Mouse (Mus musculus) heart, embryonic 13.5 days (tissue): ENCODE measurements at regions not wholly inside any gene's neighbourhood (a gene's known extent, or its start where the extent isn't known, plus 50 kb on each side); places are given as distances from the start of the nearest gene placed in this dataset.

Experiments used
- ATAC-seq: fragments of 200-750 bp; cut with Nextera tagmentation; 2 replicates; pipeline ENCODE4 v1.8.0; 2017; ENCODE audit warnings: moderate TSS enrichment; ENCODE audit not compliant: insufficient number of reproducible peaks, low FRiP score, low TSS enrichment; ENCODE audit errors: extremely low read depth
- H3K27ac ChIP-seq: fragments of 300-500 bp; sonication (generic); replicated peaks from 2 replicates; pipeline ENCODE4 v1.5.1; 2015; ENCODE audit warnings: moderate library complexity, mild to moderate bottlenecking, inconsistent platforms
- H3K27me3 ChIP-seq: fragments of 300-500 bp; sonication (generic); replicated peaks from 2 replicates; pipeline ENCODE4 v1.6.1; 2015; ENCODE audit warnings: mild to moderate bottlenecking, inconsistent platforms
- H3K36me3 ChIP-seq: fragments of 300-500 bp; sonication (generic); 2 replicates; pipeline ENCODE4 v1.6.1; 2015; ENCODE audit warnings: mild to moderate bottlenecking, inconsistent platforms
- H3K4me1 ChIP-seq: fragments of 300-500 bp; sonication (generic); 2 replicates; pipeline ENCODE4 v1.6.1; 2015; ENCODE audit warnings: inconsistent platforms
- H3K4me2 ChIP-seq: fragments of 300-500 bp; sonication (generic); 2 replicates; pipeline ENCODE4 v1.6.1; 2015; ENCODE audit warnings: inconsistent platforms, mild to moderate bottlenecking, moderate library complexity
- H3K4me3 ChIP-seq: fragments of 300-500 bp; sonication (generic); 2 replicates; pipeline ENCODE4 v1.5.1; 2015; ENCODE audit warnings: moderate library complexity, mild to moderate bottlenecking, inconsistent platforms
- H3K9ac ChIP-seq: fragments of 300-500 bp; sonication (generic); 2 replicates; pipeline ENCODE4 v1.6.1; 2015; ENCODE audit warnings: inconsistent platforms, mild to moderate bottlenecking, moderate library complexity
- H3K9me3 ChIP-seq: fragments of 300-500 bp; sonication (generic); 2 replicates; pipeline ENCODE4 v1.6.1; 2016; ENCODE audit warnings: inconsistent platforms
- WGBS: fragments of 180-500 bp; shearing (Covaris S2); methylation state at CpG from one replicate; pipeline ENCODE4 v1.1.7; 2015; ENCODE audit warnings: mixed read lengths; 5-methylcytosine and 5-hydroxymethylcytosine counted together

GRCm38 (mm10) chr16:75297416-75297815 lies 288.4 kb downstream of the Lipi start:
- 68% methylated on average over 3 of the region's 3 CpGs for WGBS
- Histone ChIP-seq H3K4me3 (no peak overlapping the region), H3K9ac (no peak overlapping the region), H3K4me1 (no peaks in the 10 kb centered on the region), H3K27me3 (no peaks in the 10 kb centered on the region), H3K36me3 (no peaks in the 10 kb centered on the region), H3K27ac (no peak overlapping the region), H3K9me3 (no peaks in the 10 kb centered on the region), H3K4me2 (no peak overlapping the region)
- ATAC-seq = no peak

- H3K9me3 ChIP-seq = no peaks in the 10 kb centered on the region
- no peak overlapping the region for H3K4me3 ChIP-seq
- no peaks in the 10 kb centered on the region for H3K36me3 ChIP-seq
- no peaks in the 10 kb centered on the region for H3K27me3 ChIP-seq
- no peak overlapping the region for H3K4me2 ChIP-seq
- 71% methylated on average over 9 of the region's 9 CpGs for WGBS
- H3K27ac ChIP-seq = no peak overlapping the region
- no peak overlapping the region for H3K9ac ChIP-seq
- no peaks in the 10 kb centered on the region for H3K4me1 ChIP-seq
- no peak for ATAC-seq
These were observed 293.0 kb downstream of the Lipi start for GRCm38 (mm10) chr16:75292736-75293428.

GRCm38 (mm10) chr16:75291194-75291593 lies 294.7 kb downstream of the Lipi start:
- ATAC-seq = no peak
- H3K4me3 ChIP-seq = no peak overlapping the region
- WGBS = 40% methylated on average over 4 of the region's 4 CpGs
- H3K9me3 ChIP-seq = no peaks in the 10 kb centered on the region
- no peaks in the 10 kb centered on the region for H3K27me3 ChIP-seq
- no peaks in the 10 kb centered on the region for H3K36me3 ChIP-seq
- H3K4me2 ChIP-seq = no peak overlapping the region
- H3K4me1 ChIP-seq = no peaks in the 10 kb centered on the region
- H3K9ac ChIP-seq = no peak overlapping the region
- no peak overlapping the region for H3K27ac ChIP-seq

- no peak for ATAC-seq
- no peaks in the 10 kb centered on the region for H3K27me3 ChIP-seq
- H3K4me3 ChIP-seq = no peak overlapping the region
- no peak overlapping the region for H3K27ac ChIP-seq
- no peak overlapping the region for H3K4me2 ChIP-seq
- H3K36me3 ChIP-seq = no peaks in the 10 kb centered on the region
- H3K9ac ChIP-seq = no peak overlapping the region
- WGBS = 83% methylated on average over 1 of the region's 1 CpGs
- H3K4me1 ChIP-seq = no peaks in the 10 kb centered on the region
- no peaks in the 10 kb centered on the region for H3K9me3 ChIP-seq
These were observed 298.7 kb downstream of the Lipi start for GRCm38 (mm10) chr16:75287150-75287549.

GRCm38 (mm10) chr16:75285811-75286210 lies 300.1 kb downstream of the Lipi start:
- Histone ChIP-seq H3K36me3 (no peaks in the 10 kb centered on the region), H3K9me3 (no peaks in the 10 kb centered on the region), H3K27ac (no peak overlapping the region), H3K4me2 (no peak overlapping the region), H3K4me3 (no peak overlapping the region), H3K9ac (no peak overlapping the region), H3K27me3 (no peaks in the 10 kb centered on the region), H3K4me1 (no peaks in the 10 kb centered on the region)
- ATAC-seq = no peak
- WGBS = 68% methylated on average over 2 of the region's 2 CpGs

- Histone ChIP-seq H3K27me3 (no peaks in the 10 kb centered on the region), H3K4me3 (no peak overlapping the region), H3K9ac (no peak overlapping the region), H3K9me3 (no peaks in the 10 kb centered on the region), H3K4me2 (no peak overlapping the region), H3K4me1 (no peaks in the 10 kb centered on the region), H3K27ac (no peak overlapping the region), H3K36me3 (no peaks in the 10 kb centered on the region)
- no peak for ATAC-seq
- WGBS = 80% methylated on average over 6 of the region's 6 CpGs
These were observed 322.0 kb downstream of the Lipi start for GRCm38 (mm10) chr16:75263903-75264302.

- no peak overlapping the region for H3K4me2 ChIP-seq
- no peak overlapping the region for H3K9ac ChIP-seq
- H3K4me3 ChIP-seq = no peak overlapping the region
- no peaks in the 10 kb centered on the region for H3K4me1 ChIP-seq
- H3K27me3 ChIP-seq = no peaks in the 10 kb centered on the region
- H3K9me3 ChIP-seq = no peaks in the 10 kb centered on the region
- WGBS = 74% methylated on average over 1 of the region's 1 CpGs
- H3K36me3 ChIP-seq = no peaks in the 10 kb centered on the region
- no peak overlapping the region for H3K27ac ChIP-seq
- no peak for ATAC-seq
These were observed 330.9 kb downstream of the Lipi start for GRCm38 (mm10) chr16:75254981-75255380.

- WGBS = 50% methylated on average over 5 of the region's 5 CpGs
- H3K27ac ChIP-seq = no peak overlapping the region
- H3K9me3 ChIP-seq = no peaks in the 10 kb centered on the region
- H3K9ac ChIP-seq = no peak overlapping the region
- no peak overlapping the region for H3K4me2 ChIP-seq
- H3K4me3 ChIP-seq = no peak overlapping the region
- no peaks in the 10 kb centered on the region for H3K27me3 ChIP-seq
- ATAC-seq = no peak
- no peaks in the 10 kb centered on the region for H3K4me1 ChIP-seq
- H3K36me3 ChIP-seq = no peaks in the 10 kb centered on the region
These were observed 336.7 kb downstream of the Lipi start for GRCm38 (mm10) chr16:75249170-75249569.

GRCm38 (mm10) chr16:75240383-75240782 lies 345.5 kb downstream of the Lipi start:
- ATAC-seq = no peak
- no peaks in the 10 kb centered on the region for H3K27me3 ChIP-seq
- H3K4me3 ChIP-seq = no peak overlapping the region
- WGBS = 51% methylated on average over 2 of the region's 2 CpGs
- H3K27ac ChIP-seq = no peak overlapping the region
- no peaks in the 10 kb centered on the region for H3K36me3 ChIP-seq
- no peak overlapping the region for H3K4me2 ChIP-seq
- no peaks in the 10 kb centered on the region for H3K9me3 ChIP-seq
- no peak overlapping the region for H3K9ac ChIP-seq
- H3K4me1 ChIP-seq = no peaks in the 10 kb centered on the region

- Histone ChIP-seq H3K27ac (no peak overlapping the region), H3K9me3 (no peaks in the 10 kb centered on the region), H3K9ac (no peak overlapping the region), H3K36me3 (no peaks in the 10 kb centered on the region), H3K4me2 (no peak overlapping the region), H3K27me3 (no peaks in the 10 kb centered on the region), H3K4me1 (no peaks in the 10 kb centered on the region), H3K4me3 (no peak overlapping the region)
- ATAC-seq = no peak
- WGBS = 97% methylated on average over 1 of the region's 1 CpGs
These were observed 353.7 kb downstream of the Lipi start for GRCm38 (mm10) chr16:75232133-75232532.

- Histone ChIP-seq H3K27me3 (no peaks in the 10 kb centered on the region), H3K4me3 (no peak overlapping the region), H3K4me1 (no peaks in the 10 kb centered on the region), H3K4me2 (no peak overlapping the region), H3K9me3 (no peaks in the 10 kb centered on the region), H3K36me3 (no peaks in the 10 kb centered on the region), H3K9ac (no peak overlapping the region), H3K27ac (no peak overlapping the region)
- 75% methylated on average over 2 of the region's 2 CpGs for WGBS
- no peak for ATAC-seq
These were observed 392.5 kb downstream of the Lipi start for GRCm38 (mm10) chr16:75193404-75193803.

- ATAC-seq = no peak
- no peaks in the 10 kb centered on the region for H3K27me3 ChIP-seq
- no peaks in the 10 kb centered on the region for H3K4me1 ChIP-seq
- no peaks in the 10 kb centered on the region for H3K36me3 ChIP-seq
- H3K9ac ChIP-seq = no peak overlapping the region
- H3K4me3 ChIP-seq = no peak overlapping the region
- H3K4me2 ChIP-seq = no peak overlapping the region
- WGBS = 87% methylated on average over 6 of the region's 6 CpGs
- no peaks in the 10 kb centered on the region for H3K9me3 ChIP-seq
- H3K27ac ChIP-seq = no peak overlapping the region
These were observed 395.5 kb downstream of the Lipi start for GRCm38 (mm10) chr16:75190316-75190715.
